Mouse (Mus musculus) embryonic facial prominence, embryonic 15.5 days (tissue): ENCODE measurements around the gene Abcb5. TPM values are rescaled to one million over a fixed set of nuclear protein-coding genes. Genes with fewer than 3 reads are reported as not detected.

Source experiments
- ATAC-seq: fragments of 200-750 bp; cut with Nextera tagmentation; 2 replicates; pipeline ENCODE4 v1.8.0; 2017; ENCODE audit warnings: low read depth, moderate TSS enrichment; ENCODE audit not compliant: insufficient number of reproducible peaks, low FRiP score, low TSS enrichment
- H3K27ac ChIP-seq: fragments of 300-500 bp; sonication (generic); replicated peaks from 2 replicates; pipeline ENCODE4 v1.5.1; 2015; ENCODE audit warnings: mild to moderate bottlenecking, inconsistent platforms
- H3K27me3 ChIP-seq: fragments of 300-500 bp; sonication (generic); 2 replicates; pipeline ENCODE4 v1.6.1; 2015; ENCODE audit warnings: inconsistent platforms
- H3K36me3 ChIP-seq: fragments of 300-500 bp; sonication (generic); 2 replicates; pipeline ENCODE4 v1.6.1; 2015; ENCODE audit warnings: mild to moderate bottlenecking, inconsistent platforms
- H3K4me1 ChIP-seq: fragments of 300-500 bp; sonication (generic); 2 replicates; pipeline ENCODE4 v1.6.1; 2015; ENCODE audit warnings: inconsistent platforms
- H3K4me2 ChIP-seq: fragments of 300-500 bp; sonication (generic); replicated peaks from 2 replicates; pipeline ENCODE4 v1.6.1; 2015; ENCODE audit warnings: mild to moderate bottlenecking, inconsistent platforms
- H3K4me3 ChIP-seq: fragments of 300-500 bp; sonication (generic); replicated peaks from 2 replicates; pipeline ENCODE4 v1.5.1; 2015; ENCODE audit warnings: mild to moderate bottlenecking, inconsistent platforms
- H3K9ac ChIP-seq: fragments of 300-500 bp; sonication (generic); 2 replicates; pipeline ENCODE4 v1.6.1; 2015; ENCODE audit warnings: inconsistent platforms
- H3K9me3 ChIP-seq: fragments of 300-500 bp; sonication (generic); replicated peaks from 2 replicates; pipeline ENCODE4 v1.6.1; 2016; ENCODE audit warnings: inconsistent platforms
- WGBS: fragments of 180-500 bp; shearing (Covaris S2); methylation state at CpG from one replicate; pipeline ENCODE4 v1.1.7; 2015; 5-methylcytosine and 5-hydroxymethylcytosine counted together
- polyA plus RNA-seq: library from polyadenylated mRNA; unstranded; fragments of >200 nt; fragmentation: Nextera tagmentation; extraction: Ambion mirVana; gene quantifications from 2 replicates; pipeline ENCODE4 v1.2.1, GENCODE M21; 2015

The Abcb5 gene
- polyA plus RNA-seq, 1 experiment from 2014 or later = 0.04 TPM

GRCm38 (mm10) chr12:118839398-118839797 is 126.8 kb downstream of the Abcb5 start:
- Histone ChIP-seq H3K9ac (no peak overlapping the region), H3K27ac (no peak overlapping the region), H3K36me3 (no peaks in the 10 kb centered on the region), H3K4me2 (no peak overlapping the region), H3K4me3 (no peak overlapping the region), H3K9me3 (no peaks in the 10 kb centered on the region), H3K27me3 (peaks cover 81% of the 10 kb centered on the region), H3K4me1 (peaks cover 17% of the 10 kb centered on the region)
- 8% methylated on average over 5 of the region's 5 CpGs for WGBS
- ATAC-seq = no peak

GRCm38 (mm10) chr12:118838260-118838659 is 128.0 kb downstream of the Abcb5 start:
- WGBS = 5% methylated on average over 2 of the region's 2 CpGs
- no peak overlapping the region for H3K4me3 ChIP-seq
- H3K27me3 ChIP-seq = peaks cover 71% of the 10 kb centered on the region
- H3K4me2 ChIP-seq = no peak overlapping the region
- no peaks in the 10 kb centered on the region for H3K36me3 ChIP-seq
- H3K9ac ChIP-seq = no peak overlapping the region
- no peak overlapping the region for H3K27ac ChIP-seq
- peaks cover 17% of the 10 kb centered on the region for H3K4me1 ChIP-seq
- no peaks in the 10 kb centered on the region for H3K9me3 ChIP-seq
- no peak for ATAC-seq

- WGBS = 3% methylated on average over 11 of the region's 11 CpGs
- H3K9ac ChIP-seq = no peak overlapping the region
- H3K4me1 ChIP-seq = peaks cover 12% of the 10 kb centered on the region
- no peak for ATAC-seq
- no peaks in the 10 kb centered on the region for H3K9me3 ChIP-seq
- H3K27ac ChIP-seq = no peak overlapping the region
- H3K36me3 ChIP-seq = no peaks in the 10 kb centered on the region
- peak overlapping the region; percentile 52 for H3K4me3 ChIP-seq
- peaks cover 65% of the 10 kb centered on the region for H3K27me3 ChIP-seq
- peak overlapping the region; percentile 92 for H3K4me2 ChIP-seq
Observed at GRCm38 (mm10) chr12:118837361-118837760, 128.9 kb downstream of the Abcb5 start.

GRCm38 (mm10) chr12:118836411-118837341 is 129.5 kb downstream of the Abcb5 start:
- 1% methylated on average over 62 of the region's 72 CpGs for WGBS
- Histone ChIP-seq H3K4me2 (peak overlapping the region; percentile 92), H3K4me3 (peak overlapping the region; percentile 52), H3K9ac (no peak overlapping the region), H3K9me3 (no peaks in the 10 kb centered on the region), H3K27me3 (peaks cover 64% of the 10 kb centered on the region), H3K36me3 (no peaks in the 10 kb centered on the region), H3K4me1 (peaks cover 12% of the 10 kb centered on the region), H3K27ac (no peak overlapping the region)
- ATAC-seq = peak; percentile 80

GRCm38 (mm10) chr12:118829881-118830280 is 136.3 kb downstream of the Abcb5 start:
- H3K36me3 ChIP-seq = no peaks in the 10 kb centered on the region
- H3K9ac ChIP-seq = no peak overlapping the region
- ATAC-seq = no peak
- no peaks in the 10 kb centered on the region for H3K9me3 ChIP-seq
- no peak overlapping the region for H3K4me2 ChIP-seq
- H3K27ac ChIP-seq = no peak overlapping the region
- H3K27me3 ChIP-seq = peaks cover 4% of the 10 kb centered on the region; the same call in 1 of the 2 replicates
- no peaks in the 10 kb centered on the region for H3K4me1 ChIP-seq
- no peak overlapping the region for H3K4me3 ChIP-seq
- 86% methylated on average over 6 of the region's 6 CpGs for WGBS

Other genes with a start within 250 kb of the Abcb5 start
- 4.0 and 4.8 TPM in 2 replicates for gene Sp8, start 120.1 kb downstream of the Abcb5 start, polyA plus RNA-seq